Mouse (Mus musculus): ENCODE measurements around the gene H6pd.
A peak's percentile ranks its signal among the peaks of the same experiment; 100 is the strongest.

H6pd gene

DNA sequence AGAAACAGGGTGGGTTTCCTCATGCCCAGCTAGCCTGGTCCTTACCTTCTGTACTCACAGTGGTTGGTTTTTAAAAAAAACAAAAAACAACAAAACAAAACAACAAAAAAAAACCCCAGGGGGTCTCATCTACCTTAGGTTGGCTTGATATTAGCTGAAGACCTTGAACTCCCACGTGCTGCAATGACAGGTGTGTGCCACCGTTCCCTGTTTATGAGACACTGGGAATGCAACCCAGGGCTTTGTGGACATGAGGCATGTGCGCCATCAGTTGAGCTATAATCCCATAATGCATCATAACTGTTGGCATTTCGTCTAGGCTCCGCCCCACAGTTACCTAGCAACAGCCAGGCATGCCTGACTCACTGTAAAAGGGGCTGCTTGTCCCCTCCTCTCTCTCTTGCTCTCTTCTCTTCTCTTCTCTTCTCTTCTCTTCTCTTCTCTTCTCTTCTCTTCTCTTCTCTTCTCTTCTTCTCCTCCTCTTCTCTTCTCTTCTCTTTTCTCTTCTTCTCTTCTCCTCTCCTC, 33.0 kb downstream of the H6pd start:
- DNase-seq (ENCODE audit: low read depth, low spot score) = no peak

DNA sequence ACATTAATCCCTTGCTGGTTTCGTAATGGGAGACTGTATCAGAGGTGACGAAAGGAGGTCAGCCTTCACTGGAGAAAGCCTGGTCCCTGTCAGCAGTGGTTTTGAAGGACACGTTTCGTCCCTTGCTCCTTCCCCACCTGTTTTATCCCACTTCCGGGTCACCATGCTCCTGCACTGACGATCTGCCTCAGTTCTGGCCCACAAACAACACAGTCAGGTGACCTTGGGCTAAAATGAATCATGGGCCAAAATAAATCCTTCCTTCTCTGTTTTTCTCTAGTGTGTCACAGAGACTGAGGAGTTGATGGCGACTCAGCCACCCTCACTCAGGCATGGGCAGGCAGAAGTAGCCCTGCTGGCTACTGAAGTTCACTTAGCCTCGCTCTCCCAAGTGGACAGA, 33.5 kb downstream of the H6pd start:
- DNase-seq (ENCODE audit: low read depth, low spot score) = no peak

DNA sequence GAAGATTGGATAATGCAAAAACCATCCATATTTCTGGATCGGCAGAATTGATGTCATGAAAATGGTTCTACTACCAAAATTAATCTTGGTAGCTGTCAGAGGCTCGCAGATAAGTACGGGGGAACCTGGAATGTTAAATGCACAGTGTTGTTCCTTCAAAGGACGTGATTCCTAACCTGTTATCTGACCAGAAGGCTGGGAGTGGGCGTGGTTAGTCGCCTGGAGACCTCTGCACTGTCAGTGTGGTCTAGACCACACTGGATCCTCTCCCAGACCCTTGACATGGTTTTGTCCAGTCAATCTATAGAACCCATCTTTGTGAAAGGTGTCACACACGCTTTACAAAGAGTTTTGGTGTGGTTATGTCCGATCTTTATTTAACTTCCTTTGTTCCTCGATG, 37.4 kb downstream of the H6pd start:
- no peak for DNase-seq (ENCODE audit: low read depth, low spot score)

DNA sequence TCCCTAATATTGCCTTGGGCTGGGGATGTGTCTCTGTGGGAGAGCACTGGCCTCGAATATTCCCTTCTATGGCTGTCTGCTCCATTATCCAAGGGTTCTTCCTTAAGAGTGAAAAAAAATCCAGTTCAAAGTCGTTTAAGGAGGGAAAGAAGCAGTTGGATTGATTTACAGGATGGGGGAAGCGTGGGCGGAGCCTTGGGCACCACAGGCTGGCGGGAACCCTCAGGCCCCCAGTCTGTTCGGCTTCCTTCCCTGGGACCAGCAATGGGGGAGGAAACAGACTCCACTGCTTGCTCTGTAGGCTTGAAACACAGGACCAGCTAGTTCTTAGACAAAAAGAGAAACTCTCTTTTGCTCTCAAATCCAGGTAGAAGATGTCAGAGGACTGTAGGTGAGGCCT, 40.3 kb downstream of the H6pd start:
- DNase-seq (ENCODE audit: low read depth, low spot score) = no peak

DNA sequence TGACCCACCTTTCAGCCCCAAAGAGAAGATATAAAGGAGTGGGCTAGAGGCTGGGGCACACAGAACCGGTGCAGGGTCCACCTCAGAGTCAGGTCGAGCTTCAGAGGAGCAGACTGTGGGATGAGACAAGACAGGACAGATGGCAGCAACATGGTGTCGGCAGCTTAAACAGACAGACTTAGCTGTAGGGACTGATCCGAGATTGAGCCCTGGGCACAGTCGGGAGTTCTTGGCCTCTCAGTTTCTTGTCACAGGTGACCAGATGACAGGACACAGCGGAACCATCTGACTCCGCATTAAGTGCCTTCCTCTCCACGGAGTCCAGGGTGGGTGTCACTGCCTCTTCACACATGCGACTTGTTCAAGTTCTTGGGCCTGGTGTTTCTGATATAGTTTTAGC, 41.9 kb downstream of the H6pd start:
- no peak for DNase-seq (ENCODE audit: low read depth, low spot score)

DNA sequence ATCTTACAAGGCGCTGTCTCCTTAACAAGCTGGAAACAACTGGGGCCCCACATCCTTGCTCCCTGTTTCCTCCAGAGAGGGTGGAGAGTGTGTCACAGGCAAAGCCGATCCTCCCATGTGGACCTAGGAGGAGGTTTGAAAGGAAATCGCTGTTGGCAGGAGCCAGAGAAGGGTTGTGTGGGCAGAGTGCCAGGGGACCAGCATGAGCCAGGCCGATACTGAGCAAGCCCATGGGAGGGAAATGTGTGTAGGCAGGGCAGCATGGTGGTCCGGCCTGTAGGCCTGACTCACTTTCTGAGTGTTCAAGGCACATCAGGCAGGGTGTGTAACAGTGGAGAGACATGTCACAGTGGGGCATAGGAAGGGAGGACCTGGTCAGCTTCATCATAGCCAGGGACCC, 42.6 kb downstream of the H6pd start:
- no peak for DNase-seq (ENCODE audit: low read depth, low spot score)

DNA sequence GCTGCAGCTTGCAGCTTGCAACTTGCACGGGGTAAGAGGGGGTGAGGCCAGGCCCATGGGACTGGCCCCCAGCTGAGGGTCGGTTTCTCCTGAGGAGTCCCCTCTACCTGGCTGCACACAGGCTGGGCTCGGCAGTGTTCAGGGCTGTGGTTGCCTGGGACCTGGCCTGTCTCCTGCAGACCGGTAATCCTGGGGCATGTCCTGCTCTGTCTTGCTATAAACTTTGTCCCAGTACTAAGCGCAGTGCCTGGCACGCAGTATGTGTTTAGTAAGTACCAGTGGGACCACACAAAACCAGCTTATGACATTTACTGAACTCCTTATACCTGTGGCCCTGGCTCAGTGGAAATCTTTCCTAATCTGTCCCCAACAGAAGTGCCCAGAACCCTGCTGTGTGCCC, 43.2 kb downstream of the H6pd start:
- no peak for DNase-seq (ENCODE audit: low read depth, low spot score)

DNA sequence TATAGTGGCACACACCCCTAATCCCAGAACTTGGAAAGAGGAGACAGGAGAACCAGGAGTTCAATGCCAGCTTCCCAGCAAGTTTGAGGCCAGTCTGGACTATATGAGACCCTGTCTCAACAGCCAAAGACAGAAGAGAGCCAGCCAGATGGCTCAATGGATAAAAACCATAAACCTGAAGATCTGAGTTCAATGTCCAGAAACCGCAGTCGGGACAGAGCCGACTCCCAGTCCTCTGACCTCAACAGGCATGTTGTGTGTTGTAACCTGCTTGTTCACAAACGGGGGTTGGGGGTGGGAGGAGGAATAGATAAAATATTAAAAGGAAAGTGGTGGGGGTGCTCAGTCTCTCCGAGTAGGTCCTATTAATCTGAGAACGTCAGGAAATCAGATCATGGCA, 43.6 kb downstream of the H6pd start:
- DNase-seq (ENCODE audit: low read depth, low spot score) = no peak

GRCm38 (mm10) chr4:149964770-149965169, 44.1 kb downstream of the H6pd start:
- DNase-seq (ENCODE audit: low read depth, low spot score) = no peak

DNA sequence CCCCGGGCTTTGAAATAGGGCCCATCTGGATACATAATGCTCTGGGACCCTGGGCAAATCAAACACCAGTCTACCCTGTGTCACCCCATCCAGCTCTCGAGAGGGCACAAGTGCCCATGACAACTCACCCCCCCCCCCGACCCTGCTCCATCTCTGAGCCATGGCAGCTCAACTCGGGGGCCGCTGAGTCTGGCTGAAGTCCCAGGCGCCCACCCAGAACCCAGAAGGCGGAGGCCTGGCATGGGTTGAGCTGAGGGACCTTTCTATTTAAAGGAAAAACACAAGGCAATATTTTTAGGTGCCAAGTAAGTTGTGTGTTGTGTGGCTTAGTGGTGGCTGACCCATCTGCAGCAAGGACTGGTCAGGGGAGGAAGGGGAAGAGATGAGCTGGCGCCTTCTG, 44.5 kb downstream of the H6pd start:
- no peak for DNase-seq (ENCODE audit: low read depth, low spot score)

DNA sequence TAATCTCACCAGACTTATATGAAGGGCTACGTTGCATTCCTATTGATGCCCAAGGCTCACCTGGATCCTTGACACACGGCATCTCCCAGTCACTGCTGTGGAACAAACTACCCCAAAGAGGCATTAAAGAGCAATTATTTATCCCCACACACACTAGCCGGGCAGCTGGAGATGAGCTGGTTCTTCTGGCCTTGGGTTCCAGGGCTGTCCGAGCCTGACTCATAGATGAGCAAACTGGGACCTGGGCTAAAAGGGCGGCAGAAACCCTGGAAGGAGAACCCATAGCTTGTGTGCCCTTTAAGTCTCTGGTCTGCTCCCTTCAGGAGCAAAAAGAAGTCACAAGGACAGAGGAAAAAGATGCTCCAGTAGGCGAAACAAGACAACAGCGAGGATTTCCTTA, 48.4 kb downstream of the H6pd start:
- DNase-seq (ENCODE audit: low read depth, low spot score) = no peak

- DNase-seq (ENCODE audit: low read depth, low spot score) = peak; percentile 79
Observed at GRCm38 (mm10) chr4:149959816-149960215, 49.0 kb downstream of the H6pd start.

GRCm38 (mm10) chr4:149958566-149958965, 50.3 kb downstream of the H6pd start:
- peak; percentile 83 for DNase-seq (ENCODE audit: low read depth, low spot score)

- no peak for DNase-seq (ENCODE audit: low read depth, low spot score)
Observed at GRCm38 (mm10) chr4:149956048-149956447, 52.8 kb downstream of the H6pd start.

DNA sequence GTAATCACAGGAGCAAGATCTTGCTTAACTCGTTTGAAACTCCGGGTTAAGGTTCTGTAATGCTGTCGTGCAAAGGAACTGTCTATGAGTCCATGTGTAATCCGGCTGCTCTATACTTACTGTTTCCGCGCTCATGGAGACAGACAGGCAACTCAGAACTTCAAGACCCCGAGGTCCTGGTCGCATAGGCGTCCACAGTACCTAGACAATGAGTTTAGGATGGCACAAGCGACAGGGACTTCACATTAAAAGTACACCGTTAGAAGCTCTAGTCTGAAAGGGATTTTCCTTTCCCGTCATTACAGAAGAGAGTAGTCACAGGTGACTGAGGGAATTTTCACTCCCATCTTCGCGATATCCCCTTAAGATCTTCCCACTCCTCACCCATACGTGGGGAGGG, 53.2 kb downstream of the H6pd start:
- DNase-seq (ENCODE audit: low read depth, low spot score) = no peak

DNA sequence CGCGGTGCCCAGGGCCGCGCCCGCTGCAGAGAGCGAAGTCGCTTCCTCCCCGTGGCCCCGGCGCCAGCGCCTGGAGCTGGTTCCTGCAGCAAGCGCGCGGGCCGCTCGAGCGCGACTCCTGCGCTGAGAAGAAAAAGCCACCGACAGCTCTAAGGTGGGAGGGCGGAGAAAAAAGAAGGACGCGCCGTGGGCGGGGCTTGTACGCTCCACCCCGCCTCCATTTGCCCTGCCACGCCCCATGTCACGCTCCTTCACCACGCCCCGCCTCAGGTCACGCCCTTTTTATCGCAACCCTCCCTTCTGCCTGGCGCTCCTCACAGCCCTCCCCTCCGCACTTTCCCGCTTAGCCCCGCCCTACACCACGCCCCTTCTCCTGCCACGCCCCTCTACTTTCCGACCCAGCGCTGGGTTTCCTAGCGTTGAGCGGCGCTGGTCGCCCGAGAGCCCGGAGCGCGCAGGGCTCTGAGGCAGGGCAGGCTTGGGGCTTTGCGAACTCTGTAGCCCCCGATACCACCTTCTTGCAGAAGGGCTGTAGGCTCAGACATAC, 53.9 kb downstream of the H6pd start, which contains the start of gene Spsb1:
TSS of gene Spsb1 (minus strand) at position 151 of the 547 bp plus-strand sequence.
- peak; percentile 98 for DNase-seq (ENCODE audit: low read depth, low spot score)

- no peak for DNase-seq (ENCODE audit: low read depth, low spot score)
Observed at GRCm38 (mm10) chr4:149953621-149954481, 55.0 kb downstream of the H6pd start.

- no peak for DNase-seq (ENCODE audit: low read depth, low spot score)
Observed at GRCm38 (mm10) chr4:149952201-149952600, 56.6 kb downstream of the H6pd start.

GRCm38 (mm10) chr4:149951201-149951600, 57.6 kb downstream of the H6pd start:
- DNase-seq (ENCODE audit: low read depth, low spot score) = no peak

DNA sequence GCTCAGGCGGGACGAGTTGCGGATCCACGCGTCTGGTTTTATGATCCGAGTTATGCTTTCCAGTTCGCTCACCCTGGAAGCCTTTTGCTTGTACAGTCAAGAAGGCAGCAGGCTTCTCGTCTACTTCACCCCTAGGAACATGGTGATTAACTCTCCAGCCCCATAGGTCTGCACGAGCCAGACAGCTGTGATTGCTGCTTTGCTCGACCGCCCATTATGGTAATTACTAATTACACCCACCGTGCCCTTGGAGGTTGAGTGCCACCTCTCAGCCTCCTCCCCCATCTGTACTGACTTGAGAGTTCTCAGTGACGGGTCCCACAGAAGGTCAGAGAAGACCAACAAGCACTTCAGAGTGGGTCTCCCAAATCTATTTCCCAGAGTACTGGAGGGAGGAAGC, 59.1 kb downstream of the H6pd start:
- no peak for DNase-seq (ENCODE audit: low read depth, low spot score)

DNA sequence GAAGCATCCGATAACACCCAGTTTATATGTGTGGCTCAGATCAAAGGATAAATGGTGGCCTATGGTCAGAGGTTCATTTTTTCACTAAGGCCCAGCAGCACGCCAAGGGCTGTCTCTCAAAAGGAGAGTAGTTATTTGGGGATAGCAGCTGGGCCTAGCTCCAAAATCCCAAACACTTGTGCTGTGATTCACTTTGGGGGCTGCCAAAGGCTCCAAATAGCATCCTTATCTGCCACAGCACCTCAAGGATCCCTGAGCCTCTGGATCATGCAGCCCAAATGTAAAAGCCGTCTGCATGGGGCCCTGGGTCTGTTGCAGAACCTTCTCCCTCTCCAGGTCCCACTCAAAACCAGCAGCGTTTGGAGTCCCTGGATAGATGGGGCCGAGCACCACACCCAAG, 60.7 kb downstream of the H6pd start:
- no peak for DNase-seq (ENCODE audit: low read depth, low spot score)

DNA sequence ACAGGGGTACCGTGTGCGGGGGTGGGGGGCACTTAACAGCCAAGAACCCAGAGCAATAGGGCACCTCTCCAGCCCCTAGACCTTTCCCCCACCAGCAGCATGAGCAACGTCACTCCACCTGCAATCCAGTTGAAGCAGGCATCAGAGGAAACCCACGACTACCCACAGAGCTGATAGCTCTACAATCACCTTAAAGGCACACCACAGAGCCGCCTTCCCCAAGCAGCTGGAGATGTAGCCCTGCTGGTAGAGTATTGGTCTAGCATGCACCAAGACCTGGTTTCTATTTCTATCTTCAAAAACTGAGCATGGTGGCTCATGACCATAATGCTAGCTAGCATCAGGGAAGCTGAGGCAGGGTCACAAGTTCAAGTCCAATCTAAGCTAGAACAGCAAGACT, 61.4 kb downstream of the H6pd start:
- no peak for DNase-seq (ENCODE audit: low read depth, low spot score)

DNA sequence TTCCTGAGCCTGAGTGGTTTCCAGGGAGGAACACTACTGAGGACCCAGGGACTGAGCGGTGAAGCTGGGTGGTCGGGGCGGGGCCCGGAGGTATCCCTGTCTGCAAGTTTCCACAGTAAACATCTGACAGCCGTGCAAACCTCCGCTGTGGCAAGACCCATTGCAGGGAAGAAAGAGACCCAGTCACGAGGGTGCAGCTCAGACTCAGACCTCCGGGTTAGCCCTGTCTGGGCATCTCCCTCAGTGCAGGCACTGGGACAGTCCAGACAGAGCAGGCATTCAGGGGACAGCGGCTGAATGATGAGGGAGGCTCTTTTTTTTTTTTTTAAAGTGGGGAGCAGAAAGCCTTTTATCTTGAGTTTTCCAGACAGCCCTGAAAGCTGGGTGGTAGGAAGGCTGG, 63.6 kb downstream of the H6pd start:
- DNase-seq (ENCODE audit: low read depth, low spot score) = peak; percentile 21
